Mouse (Mus musculus) erythroblast, embryonic 14.5 days (primary cell): ENCODE measurements around the gene Sh3d21.

Experiments used
- GATA1 ChIP-seq: IDR thresholded peaks from 2 replicates; pipeline ENCODE4 v1.6.1; 2012; ENCODE audit warnings: low read length, inconsistent platforms, mixed read lengths
- TAL1 ChIP-seq: IDR thresholded peaks from 3 replicates; pipeline ENCODE4 v1.6.1; 2012; ENCODE audit warnings: low read length, inconsistent platforms, mixed read lengths

GRCm38 (mm10) chr4:126163067-126163659 is at the start of gene Sh3d21:
- no peak for TF ChIP-seq TAL1
- TF ChIP-seq GATA1 = no peak
